Mouse (Mus musculus): ENCODE data around the gene Rec114. TPM values are rescaled to one million over a fixed set of nuclear protein-coding genes. Genes with fewer than 3 reads are reported as not detected.

The Rec114 gene
- polyA plus RNA-seq, 1 experiment from 2014 or later: 3.7 TPM

DNA sequence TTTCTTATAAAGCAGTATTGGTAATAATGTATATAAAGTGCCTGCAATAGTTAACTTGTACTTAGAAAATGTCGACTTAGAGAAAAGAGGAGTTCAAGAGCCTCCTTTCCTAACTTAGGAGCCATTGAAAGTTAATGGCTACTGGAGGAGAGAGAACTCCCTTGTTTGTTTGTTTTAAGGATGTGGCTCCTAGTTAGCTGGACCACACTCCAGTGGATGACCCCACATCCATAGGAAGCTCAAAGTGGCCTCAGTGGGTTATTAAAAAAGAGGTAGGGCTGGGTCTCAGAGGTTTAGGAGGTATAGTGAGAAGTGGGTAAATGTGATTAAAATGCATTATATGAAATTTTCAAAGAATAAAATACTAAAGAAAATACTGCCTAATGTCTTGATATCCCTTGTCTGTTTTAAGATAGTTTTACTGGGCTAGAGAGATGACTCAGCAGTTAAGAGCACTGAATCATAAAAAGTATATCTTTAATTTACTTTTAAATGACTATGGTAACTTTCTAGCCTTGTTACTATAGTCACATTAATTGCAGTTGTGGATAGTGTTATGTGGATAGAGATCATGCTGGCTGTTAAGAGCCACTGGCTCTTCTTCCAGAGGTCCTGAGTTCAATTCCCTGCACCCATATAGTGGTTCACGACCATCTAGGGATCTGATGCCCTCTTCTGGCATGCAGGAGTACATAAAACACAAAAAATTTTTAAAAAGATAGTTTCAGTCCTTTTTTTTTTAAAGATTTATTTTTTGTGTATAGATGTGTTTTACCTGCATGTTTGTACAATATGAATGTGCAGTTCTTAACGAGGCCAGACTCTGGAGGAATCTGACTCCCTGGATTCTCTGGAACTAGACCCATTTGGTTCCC lies 128.5 kb downstream of the Rec114 start:
- ATAC-seq (ENCODE audit: low FRiP score, low read depth): no peak
- Histone ChIP-seq H3K9me3 (no peaks in the 10 kb centered on the region), H3K4me2 (replicated peaks) (no peak overlapping the region), H3K9ac (no peak overlapping the region), H3K4me3 (no peak overlapping the region), H3K4me1 (no peaks in the 10 kb centered on the region), H3K27ac (no peak overlapping the region), H3K27me3 (replicated peaks) (no peaks in the 10 kb centered on the region), H3K36me3 (no peaks in the 10 kb centered on the region)
- 90% methylated on average over 3 of the region's 3 CpGs for WGBS

DNA sequence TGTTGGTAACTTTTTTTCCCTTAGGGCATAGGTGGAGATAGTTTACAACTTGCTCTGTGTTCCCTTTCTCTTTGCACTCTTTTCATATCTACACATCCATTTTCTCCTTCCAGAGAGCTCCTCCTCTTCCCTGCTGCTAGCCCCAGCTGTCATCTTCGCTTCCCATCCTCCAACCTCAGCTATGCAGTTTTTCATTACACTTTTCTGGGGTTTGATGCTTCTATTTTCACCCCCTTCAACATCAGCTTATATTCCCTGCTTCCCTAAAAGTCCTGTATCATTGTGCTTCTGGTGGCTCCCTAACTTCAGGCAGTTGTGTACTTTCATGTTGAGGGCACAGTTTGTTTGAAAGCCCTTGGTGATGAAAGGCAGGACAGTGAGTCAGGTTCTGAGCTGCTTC lies 130.0 kb downstream of the Rec114 start:
- Histone ChIP-seq H3K4me1 (no peaks in the 10 kb centered on the region), H3K4me2 (replicated peaks) (no peak overlapping the region), H3K9ac (no peak overlapping the region), H3K4me3 (no peak overlapping the region), H3K27ac (no peak overlapping the region), H3K36me3 (no peaks in the 10 kb centered on the region), H3K27me3 (replicated peaks) (no peaks in the 10 kb centered on the region), H3K9me3 (no peaks in the 10 kb centered on the region)
- ATAC-seq (ENCODE audit: low FRiP score, low read depth): no peak
- 96% methylated on average over 1 of the region's 1 CpGs for WGBS

Other genes with a start within 250 kb of the Rec114 start
- gene Cd276, start 188.5 kb downstream of the Rec114 start, polyA plus RNA-seq (2016; fragmentation: Nextera tagmentation; extraction: Ambion mirVana): 39.4 and 42.2 TPM in 2 replicates
- 86.5 and 91.0 TPM in 2 replicates for gene Nptn, start 161.7 kb downstream of the Rec114 start, polyA plus RNA-seq (2016; fragmentation: Nextera tagmentation; extraction: Ambion mirVana)
- 3.0 and 3.1 TPM in 2 replicates for gene Hcn4, start 79.4 kb upstream of the Rec114 start, polyA plus RNA-seq (2016; fragmentation: Nextera tagmentation; extraction: Ambion mirVana)